Mouse (Mus musculus): ENCODE data around the gene Me1. TPM values are rescaled to one million over a fixed set of nuclear protein-coding genes. Genes with fewer than 3 reads are reported as not detected.

Me1 gene
- total RNA-seq, 2 experiments from 2014 or later: 339 to 341 TPM

DNA sequence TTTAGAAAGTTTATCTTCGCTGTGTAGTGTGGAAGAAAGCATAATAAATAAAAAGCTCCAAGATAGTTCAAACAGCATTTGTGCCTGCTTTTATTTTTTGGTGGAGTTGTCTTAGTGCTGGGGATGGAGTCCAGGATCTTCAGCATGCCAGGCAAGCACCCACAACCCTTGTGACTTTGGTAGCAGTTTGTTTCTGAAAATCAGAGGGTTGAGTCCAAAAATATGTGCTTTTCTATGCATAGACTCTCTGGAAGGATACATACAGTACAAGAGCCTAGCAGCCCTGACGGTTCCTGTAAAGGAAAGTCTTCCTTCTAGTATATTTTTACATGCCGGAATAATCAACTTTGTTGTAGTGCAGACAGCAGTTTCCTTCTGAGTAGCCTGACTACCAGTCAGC is 145.0 kb downstream of the Me1 start:
- no peak for DNase-seq (ENCODE audit: low spot score in 2 of 2)

DNA sequence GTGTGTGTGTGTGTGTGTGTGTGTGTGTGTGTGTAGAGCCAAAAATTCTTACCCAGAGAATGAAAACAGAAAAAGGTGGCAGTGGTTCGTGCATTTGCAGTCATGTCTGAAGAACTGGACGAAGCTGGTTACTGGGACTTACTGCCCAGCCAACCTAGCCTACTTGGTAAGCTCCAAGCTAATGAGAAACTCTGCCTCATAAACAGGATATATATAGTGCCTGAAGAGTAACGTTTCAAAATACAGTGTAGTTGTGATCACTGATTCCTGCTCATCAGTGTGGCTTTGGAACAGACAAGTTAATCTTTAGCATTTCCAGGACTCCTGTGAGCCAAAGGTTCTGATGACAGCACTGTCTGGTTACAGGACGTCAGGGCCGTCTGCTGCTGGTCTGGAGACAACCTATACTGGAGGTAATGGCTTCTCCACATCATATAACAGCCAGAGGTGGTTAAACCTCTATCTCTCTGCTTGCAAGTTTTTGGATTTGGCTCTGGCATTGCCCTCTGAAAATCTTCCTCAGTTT is 146.1 kb downstream of the Me1 start:
- DNase-seq (ENCODE audit: low spot score in 2 of 2): no peak

DNA sequence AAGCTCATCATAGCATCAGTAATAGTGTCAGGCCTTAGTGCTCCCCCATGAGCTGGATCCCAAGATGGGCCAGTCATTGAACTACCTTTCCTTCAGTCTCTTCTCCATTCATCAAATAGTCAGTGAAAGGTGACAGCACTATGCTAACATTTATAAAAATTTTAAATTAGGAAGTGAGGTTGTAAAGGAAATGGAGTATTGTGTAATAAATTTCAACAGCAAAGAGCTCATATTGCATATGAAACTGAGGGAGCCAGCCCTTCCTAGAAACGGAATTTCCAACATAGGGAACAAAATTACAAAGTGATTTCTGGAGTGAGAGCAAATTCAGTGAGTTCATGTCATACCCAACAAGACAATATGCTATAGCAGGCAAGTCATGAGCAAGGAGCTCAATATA is 151.2 kb downstream of the Me1 start:
- DNase-seq (ENCODE audit: low spot score in 2 of 2): no peak

DNA sequence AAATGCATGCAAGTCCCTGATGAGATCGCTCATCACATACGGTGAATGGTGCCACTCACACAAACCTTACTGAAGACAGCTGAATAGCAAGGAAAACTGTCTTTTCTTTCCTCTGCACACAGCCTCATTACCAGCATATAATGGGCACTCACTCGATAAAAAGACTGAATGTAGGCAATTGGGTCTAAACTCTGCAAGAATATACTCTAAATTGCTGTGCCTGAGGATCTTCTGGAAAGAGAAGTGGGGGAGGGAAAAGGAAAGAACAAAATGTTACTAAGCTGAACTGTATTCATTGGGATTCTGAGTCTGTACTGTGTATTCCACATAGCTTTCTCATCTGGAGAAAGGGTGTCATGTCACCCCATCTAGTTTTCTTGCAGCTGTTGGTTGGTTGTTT is 152.3 kb downstream of the Me1 start:
- DNase-seq (ENCODE audit: low spot score in 2 of 2): no peak

DNA sequence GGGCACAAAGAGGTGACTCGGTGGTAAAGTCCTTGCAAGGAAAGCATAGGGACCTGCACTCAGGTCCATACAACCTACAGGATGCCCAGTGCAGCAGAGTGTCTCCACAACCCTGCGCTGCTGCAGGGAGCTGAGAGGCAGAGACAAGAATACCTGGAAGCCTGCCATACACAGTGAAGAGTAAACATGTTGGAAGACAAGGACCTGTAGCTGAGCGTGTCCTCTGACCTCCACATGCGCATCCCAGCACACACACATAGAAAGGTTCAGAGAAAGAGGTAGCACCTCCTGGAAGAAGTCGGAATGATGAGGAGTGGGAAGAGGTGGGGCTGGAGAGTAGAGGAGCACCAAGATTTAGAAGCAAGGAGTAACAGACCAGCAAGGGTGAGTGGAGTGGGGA is 161.7 kb downstream of the Me1 start:
- no peak for DNase-seq (ENCODE audit: low spot score in 2 of 2)

Other genes with a start within 250 kb of the Me1 start
- gene Ube2cbp, start 231.0 kb downstream of the Me1 start, total RNA-seq (2021): 1 to 10 TPM; 4.3 to 5.1 TPM
- 10 to 100 TPM; 34.3 to 35.3 TPM for gene Dop1a, start 228.8 kb downstream of the Me1 start, total RNA-seq (2021)
- gene Pgm3, start 124.1 kb downstream of the Me1 start, total RNA-seq (2021): 10 to 100 TPM; 36.3 to 38.5 TPM
- gene Rwdd2a, start 124.0 kb downstream of the Me1 start, total RNA-seq (2021): 10 to 100 TPM; 14.2 to 15.1 TPM
- gene Prss35, start 47.7 kb upstream of the Me1 start, total RNA-seq (2021): 100 to 1,000 TPM in 1 of 2 experiments, 10 to 100 TPM in 1; 97.7 to 108 TPM
- gene Snap91, start 184.7 kb upstream of the Me1 start, total RNA-seq (2021): 10 to 100 TPM; 33.1 to 36.8 TPM

All from adrenal gland, postnatal 4 days (tissue).